Mouse (Mus musculus) megakaryocyte, embryonic 14.5 days (primary cell): ENCODE measurements at regions not wholly inside any gene's neighbourhood (a gene's known extent, or its start where the extent isn't known, plus 50 kb on each side); places are given as distances from the start of the nearest gene placed in this dataset.

Experiments used
- FLI1 ChIP-seq: IDR thresholded peaks from 2 replicates; pipeline ENCODE4 v1.6.1; 2012; ENCODE audit warnings: low read length, inconsistent platforms, mixed read lengths
- GATA1 ChIP-seq: IDR thresholded peaks from 3 replicates; pipeline ENCODE4 v1.6.1; 2012; ENCODE audit warnings: mixed read lengths, low read length, inconsistent platforms, borderline replicate concordance

- TF ChIP-seq GATA1 (no peak), FLI1 (no peak)
Observed at GRCm38 (mm10) chr2:128339643-128340487, 214.0 kb downstream of the Bcl2l11 start.
